Mouse (Mus musculus) ovary, adult 18-20 months (tissue): ENCODE measurements around the gene Wdr72.

Experiments used
- DNase-seq: peaks from one replicate; pipeline ENCODE4 v3.0.0; 2022; ENCODE audit warnings: low spot score, mixed read lengths

Gene Wdr72

DNA sequence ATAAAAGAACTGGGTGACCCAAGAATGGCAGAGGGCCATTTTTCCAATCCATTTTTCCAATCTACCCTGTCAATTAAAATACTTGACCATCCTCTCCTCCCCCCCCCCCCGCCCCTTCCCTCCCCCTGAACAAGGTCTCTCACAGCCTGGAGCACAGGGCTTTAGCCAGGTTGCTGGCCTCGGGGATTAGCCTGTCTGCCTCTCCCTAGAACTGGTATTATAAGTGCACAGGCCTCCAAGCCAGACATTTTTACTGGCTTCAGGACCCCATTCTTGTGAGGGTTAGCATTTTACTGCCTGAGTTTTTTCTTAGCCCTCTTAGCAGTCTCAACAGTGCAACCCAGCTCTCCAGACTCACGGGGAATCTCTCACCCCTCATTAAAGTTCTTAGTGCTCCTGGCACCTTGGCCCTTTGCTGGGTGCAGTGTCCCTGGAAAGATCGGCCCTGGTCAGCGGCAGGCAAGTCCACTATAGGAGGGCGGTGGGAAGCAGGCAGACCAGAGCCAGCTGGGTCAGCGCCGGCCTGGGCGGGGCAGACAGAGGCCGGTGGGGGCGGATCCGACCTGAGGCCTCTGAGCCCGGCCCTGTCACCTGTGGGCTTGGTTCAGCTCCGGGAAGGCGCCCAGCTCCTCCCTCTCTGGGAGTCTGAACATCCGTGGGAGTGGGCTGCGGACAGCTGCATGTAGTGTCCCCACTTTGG lies at the start of gene Wdr72:
Wdr72 (plus strand) TSS at position 596 of the 700 bp plus-strand sequence.
- no peak for DNase-seq

DNA sequence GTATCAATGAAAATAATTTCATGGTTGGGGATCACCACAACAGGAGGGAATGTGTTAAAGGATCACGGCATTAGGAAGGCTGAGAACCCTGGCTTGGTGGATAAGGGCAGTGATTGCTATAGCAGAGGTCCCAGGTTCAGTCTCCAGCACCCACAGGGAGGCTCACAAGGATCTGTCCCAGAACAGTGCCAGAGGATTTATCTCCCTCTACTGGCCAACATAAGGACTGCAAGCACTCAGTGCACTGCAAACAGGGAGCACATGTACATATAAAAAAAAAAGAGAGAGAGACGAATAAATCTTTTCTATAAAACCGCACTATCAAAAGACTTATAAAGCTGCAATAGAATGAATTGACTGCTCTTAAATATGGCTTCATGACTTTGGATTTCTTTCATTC lies 43.9 kb upstream of the Wdr72 start:
- DNase-seq, result no peak

DNA sequence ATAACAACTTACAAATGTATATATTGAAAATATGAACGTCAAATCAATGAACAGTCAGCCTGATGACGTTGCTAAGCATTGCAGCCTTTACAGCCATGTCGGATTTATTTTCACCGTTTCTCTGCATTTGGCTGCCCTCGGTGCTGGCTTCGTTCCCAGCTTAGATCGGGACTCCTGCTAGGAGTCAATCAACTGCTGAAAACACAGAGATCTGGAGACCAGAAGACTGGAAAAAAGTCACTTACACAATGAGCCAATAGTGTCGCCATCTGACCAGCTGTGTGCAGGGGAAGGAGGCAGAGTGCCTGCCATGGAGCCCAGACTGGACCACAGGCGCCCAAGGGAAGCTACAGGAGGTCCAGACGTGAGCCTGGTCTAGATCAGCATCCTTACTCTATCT lies 43.4 kb upstream of the Wdr72 start:
- no peak for DNase-seq

DNA sequence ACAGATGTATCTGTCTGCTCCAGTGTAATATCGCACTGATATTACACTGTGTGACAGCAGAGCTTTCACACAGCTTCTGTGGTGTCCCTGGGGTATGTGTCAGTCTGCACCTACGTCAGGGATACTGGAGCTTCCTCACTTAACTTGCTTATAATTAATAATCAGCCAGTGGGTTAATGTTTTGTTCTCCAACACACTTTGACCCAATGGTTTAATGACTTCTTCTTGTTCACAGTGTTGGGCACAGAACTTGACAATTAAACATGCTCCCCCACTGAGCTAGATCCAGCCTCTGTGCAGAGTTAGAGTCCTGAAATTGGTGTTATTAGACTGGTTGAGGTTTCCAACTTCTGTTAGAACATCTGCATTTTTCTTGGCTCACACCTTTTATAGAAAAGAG lies 34.2 kb upstream of the Wdr72 start:
- no peak for DNase-seq

DNA sequence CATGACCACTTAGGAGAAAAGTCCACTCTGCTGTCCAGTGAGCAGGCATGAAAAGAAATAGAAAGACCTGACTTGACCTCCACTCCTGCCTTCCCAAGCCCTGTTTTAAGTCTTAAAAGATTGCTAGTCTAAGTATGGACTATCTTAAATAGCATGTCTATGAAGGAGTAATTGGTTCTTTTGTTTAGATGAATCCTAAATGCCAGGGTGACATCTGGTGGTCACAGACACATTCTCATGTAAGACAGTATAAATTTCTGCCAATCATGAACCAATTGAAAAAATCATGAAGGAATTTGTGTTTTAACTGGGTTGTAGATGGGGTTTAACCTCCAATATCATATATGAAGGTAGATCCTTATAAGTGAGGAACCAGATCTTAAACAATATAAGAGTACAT lies 31.7 kb upstream of the Wdr72 start:
- no peak for DNase-seq

DNA sequence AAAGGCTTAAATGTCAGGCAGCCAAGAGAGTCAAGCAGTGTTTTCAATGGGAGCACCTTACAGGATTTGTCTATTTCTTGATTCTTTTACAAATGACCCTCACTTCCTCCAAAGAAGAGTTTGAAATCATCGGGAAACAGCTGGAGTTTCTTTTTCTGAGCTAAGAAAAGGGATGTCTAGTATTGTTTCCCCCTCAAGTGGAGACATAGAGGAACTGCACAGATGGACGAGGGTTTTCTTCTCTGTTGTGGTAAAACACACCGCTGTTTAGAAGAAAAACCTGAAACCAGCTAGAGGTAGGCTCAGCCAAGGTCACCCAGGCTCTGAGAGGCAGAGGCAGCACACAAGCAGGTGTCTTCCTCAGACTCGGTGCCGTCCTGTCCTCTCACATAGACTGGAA lies 29.9 kb upstream of the Wdr72 start:
- DNase-seq, result no peak

DNA sequence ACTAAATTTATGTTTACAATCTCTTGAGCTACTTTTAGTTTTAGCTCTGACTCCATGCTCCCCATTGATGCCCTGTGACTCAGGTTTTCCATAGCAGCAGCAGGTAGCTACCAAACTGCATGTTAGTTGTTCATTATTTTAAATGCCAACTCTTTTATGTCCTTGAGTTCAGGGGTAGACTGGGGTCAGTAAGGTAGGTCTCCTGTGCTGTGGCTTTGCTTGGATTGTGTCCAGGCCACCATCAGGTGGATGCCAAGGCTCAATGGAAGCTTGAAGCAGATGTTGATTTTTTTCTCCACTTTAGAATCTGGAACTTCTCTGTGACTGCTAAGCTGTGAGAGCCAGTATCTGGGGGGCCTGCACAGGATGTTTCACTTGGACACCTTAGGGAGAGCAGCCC lies 8.6 kb upstream of the Wdr72 start:
- no peak for DNase-seq

DNA sequence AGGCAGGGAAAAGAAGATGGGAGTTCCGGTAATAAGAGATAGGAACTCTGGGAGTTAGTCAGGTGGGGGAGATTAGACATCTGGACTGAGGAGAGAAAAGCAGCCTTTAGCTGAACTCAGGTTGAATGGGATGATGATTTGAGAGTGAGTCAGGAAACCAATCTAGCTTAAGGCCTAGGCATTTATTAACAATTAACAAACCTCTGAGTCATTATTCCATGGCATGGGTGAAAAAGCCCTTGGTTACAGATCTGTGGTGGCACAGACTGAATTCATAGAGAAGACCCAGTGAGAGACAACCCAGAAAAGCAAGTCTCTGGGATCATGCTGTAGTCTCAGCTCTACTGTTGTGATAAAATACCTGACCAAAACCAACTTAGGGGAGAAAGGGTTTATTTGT lies 7.5 kb upstream of the Wdr72 start:
- DNase-seq, result no peak

DNA sequence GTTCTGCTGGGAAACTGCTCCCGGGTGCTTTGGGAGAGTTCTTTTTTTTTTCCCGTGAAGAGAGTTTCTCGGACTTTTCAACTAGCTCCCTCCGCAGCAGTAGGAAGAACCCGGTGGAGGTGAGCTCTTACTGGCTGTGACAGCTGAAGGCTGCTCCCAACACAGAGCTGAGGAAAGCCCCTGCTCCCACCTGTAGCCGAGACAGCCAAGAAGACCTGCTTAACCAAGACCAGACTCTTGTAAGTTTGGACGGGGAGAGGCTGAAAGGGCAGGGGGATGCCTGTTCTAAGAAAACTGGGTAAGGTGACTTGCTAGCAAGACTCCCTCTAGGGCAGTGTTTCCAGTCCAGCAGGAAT lies 283 bp downstream of the Wdr72 start:
- DNase-seq, result no peak

DNA sequence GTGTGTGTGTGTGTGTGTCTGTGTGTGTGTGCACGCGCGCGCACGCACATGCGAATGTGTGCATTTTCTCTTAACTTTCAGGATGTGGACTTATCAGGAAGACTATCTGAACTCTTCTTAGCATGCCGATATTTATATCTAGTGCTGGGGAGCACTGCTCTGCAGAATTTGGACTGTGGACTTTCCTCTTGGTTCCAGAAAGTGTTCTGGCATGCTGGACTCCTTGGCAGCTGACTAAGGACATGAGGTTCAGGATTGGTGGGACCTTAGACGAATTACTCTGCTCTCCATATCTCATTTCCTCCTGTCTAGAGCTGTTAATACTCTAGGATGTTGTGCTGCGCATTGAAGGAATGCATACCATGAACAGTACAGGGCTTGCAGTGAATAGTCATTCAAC lies 2.4 kb downstream of the Wdr72 start:
- no peak for DNase-seq

DNA sequence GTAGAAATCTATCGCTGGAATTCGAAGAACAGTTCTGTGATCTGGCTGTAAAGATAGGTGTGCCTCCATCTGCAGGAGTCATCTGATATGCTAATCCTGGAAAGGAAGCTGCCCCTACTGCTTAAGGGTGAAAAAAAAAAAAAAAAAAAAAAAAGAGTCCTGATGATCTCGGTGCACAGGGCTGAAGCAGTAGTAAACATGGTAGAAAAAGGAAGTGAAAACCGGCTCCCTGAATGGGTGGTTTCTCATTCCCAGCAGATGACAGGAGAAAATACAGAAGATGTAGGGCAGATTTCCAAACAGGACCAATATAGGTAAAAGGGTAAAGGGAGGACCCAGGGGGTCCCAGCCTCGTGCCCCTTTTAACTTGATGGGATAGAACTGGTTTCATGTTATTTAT lies 16.1 kb downstream of the Wdr72 start:
- no peak for DNase-seq

DNA sequence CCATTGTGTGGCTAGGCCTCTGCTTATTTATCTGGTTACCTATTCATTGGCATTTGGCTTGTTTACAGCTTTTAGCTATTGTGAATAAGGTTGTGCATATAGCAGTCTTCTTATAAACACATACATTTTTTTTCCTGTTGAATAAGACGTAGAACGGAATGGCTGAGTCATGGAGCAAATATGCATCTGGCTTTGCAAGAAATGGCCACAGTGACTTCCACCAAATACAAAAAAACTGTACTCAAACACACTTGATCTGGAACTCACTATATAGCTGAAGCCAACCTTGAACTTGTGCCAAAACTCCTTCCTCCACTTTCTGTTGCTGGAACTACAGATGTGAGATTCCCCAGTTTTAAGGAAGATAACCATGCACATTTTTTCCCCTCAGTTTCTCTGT lies 23.9 kb downstream of the Wdr72 start:
- DNase-seq, result no peak

DNA sequence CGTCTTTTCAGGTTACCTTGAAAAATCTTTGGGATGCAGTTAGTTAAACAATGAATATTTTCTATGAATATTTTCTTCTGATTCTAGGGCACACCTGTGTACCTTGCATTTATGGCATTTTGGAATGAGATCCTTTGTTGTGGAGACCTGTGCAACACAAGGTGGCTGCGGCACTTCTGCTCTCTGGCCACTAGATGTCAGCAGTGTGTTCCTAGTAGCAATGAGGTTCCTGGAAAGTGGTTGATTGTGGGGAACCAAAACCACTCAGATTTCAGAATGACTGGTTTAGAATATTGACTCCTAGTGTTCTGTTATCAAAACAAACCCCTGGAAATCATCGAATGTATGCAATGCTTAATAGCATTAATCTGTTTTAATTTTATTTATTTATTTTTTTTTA lies 31.7 kb downstream of the Wdr72 start:
- DNase-seq, result no peak

DNA sequence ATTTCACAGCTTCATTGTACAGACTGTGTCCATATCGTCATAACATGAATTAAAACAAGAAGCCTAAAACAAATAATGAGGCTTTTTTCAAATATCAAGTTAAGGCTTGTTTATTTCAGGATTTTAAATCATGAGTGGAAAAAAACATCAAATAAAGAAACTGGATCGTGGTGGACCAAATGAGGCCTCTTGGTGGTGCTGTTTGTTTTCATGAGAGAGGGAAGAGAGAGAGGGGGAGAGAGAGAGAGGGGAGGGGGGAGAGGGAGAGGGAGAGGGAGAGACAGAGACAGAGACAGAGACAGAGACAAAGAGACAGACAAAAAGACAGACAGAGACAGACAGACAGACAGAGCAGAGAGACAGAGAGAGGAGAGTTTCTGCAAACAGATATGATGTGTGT lies 32.5 kb downstream of the Wdr72 start:
- DNase-seq, result no peak

DNA sequence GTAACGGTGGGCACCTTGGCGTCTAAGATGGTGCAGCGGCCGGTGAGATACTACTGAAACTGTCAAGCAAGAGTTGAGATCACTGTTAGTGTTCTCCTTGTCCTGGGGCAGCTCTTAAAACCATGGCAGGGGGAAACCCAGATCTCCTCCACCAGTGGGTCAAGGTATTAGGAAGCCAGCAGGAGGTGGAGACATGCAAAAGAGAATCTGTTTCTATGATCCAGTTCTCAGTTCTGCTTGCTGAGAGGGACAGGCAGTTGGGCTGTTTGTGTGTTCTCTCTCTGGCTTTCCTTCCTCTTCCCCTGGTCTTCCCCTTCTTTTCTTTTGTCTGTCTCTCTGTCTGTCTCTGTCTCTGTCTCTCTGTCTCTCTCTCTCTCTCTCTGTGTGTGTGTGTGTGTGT lies 35.0 kb downstream of the Wdr72 start:
- DNase-seq, result no peak

DNA sequence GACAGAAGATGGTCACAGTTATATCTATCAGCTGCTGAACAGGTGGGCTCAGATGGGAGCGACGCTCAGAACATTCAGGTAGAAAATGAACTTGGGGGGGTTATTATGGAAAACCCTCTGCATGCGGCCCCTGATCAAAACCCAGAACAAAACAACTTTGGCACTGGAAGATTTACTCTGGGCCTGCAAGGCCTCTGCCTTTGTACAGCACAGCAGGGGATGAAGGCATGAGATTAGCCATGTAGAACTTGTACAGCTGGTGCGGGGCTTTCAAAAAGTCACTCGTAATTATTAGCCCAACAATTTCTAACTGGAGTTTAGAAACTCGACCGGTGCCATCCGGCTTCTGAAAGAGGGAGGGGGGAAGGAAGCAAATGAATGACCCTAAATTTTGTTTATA lies 38.1 kb downstream of the Wdr72 start:
- DNase-seq, result no peak

DNA sequence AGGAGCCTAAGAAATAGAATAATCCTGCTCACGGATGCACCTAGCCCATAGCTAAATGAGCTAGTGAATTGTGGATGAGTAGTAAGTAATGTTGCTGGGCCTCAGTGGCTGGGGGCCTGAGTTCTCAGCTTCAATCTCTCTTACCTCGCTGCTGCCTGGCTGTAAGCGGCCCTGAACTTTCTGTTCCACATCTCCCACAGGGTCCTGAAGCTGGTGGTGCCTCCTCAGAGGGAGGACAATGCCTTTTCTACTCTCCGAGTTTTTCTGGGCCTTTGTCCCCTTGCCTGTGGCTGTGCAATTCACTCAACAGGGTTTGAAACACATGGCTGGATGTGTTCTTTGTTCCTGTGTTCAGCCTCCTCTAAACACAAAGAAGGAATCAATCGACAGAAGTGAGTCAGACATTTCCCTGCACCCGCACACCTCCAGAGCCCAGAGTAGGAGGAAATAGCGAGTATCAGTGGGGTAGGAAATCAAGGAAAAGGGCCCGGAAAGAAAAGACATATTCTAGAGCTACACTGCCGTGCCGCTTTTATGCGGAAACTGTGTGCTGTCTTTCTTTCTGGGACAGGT lies 50.3 kb downstream of the Wdr72 start:
- DNase-seq, result no peak

DNA sequence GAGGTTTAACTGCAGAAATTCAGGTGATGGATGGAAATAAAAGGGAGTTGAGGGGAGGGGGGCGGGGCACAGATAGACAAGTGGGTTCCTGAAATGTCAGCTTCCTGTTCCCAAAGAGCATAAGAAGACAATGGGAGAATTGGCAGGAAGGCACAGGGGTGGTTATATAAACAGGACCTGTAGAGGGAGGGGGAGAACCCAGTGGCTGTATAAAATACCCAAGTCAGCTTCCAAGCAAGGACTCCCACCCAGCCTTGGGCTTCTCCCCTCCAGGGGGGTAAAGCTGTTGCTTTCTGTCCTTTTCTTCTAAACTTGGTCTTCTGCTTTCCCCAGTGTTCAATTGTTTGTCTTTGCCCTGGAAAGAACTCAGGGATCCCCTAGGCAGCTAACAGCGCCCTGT lies 55.5 kb downstream of the Wdr72 start:
- no peak for DNase-seq

DNA sequence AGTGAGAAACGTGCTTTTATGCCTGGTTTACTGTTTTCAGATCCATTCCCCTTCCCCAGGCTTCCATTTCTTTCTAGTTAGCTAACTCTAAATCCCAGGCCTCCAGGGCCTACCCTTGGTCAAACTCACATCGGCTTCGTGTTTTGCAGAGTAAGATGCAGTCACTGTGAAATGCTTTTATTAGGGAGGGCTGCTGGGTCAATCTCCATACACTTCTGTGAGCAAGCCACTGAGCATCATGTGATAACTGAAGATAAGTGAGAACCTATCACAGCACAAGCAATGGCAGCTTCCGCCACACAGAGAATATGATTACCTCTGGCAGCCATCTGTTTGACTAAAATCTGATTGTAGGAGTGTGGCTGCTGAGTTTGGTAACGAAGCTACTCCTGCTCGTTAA lies 59.7 kb downstream of the Wdr72 start:
- DNase-seq, result no peak

DNA sequence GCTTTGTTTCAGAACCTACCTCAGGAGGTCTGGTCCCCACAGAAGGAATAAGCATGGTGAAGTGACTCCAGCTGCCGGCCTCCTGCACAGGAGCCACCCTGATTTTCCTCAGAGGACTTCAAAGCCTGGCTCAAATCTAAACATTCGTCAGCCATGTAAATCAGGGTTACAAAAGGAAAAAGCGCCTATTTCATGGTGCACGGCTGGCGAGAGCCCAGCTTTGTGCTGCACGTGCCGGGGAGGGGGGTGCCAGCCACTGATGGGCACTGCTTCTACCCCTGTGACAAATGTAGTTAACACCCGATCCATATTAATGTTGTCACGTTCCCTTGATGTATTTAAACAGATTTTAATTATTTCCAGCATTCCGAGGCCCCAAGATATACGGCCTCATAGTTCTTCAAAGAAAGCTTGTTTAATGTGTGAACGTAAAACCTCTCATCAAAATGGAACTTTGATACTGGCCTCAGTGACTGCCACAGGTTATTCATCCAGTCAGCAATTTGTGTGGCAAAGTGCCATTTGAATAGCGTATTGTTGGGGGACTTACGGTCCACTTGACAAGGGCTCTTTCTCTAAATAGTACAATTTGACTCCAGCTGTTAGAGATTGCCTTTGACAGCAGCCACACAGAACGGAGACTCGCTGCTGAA lies 76.7 kb downstream of the Wdr72 start:
- DNase-seq, result no peak

DNA sequence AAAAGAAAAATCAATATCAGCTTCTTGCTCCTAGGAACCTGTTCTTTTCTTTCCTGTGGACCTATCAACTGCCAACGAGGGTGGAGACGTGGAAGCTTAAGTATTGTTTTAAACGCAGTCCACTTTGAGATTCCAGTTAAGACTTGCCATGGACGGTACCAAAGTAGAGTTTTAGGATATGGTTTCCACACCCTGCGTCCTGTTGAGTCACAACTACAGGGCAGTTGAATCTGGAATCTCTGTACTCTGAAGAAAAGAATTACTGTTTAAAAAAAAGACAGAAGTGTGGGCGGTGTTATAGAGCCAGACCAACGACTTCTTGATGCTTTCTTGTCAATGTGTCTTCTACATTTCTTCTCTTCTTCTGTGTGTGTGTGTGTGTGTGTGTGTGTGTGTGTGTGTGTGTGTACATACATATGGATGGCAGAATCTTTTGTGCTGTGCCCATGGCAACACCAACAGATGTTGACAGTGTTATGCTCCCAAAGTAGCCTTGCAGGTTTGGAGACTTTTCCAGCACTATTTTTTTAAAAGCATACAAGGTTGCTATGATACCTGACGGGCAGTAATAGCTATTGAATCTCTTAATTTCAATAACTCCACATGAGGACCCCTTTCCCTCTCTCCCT lies 77.4 kb downstream of the Wdr72 start:
- DNase-seq, result no peak

DNA sequence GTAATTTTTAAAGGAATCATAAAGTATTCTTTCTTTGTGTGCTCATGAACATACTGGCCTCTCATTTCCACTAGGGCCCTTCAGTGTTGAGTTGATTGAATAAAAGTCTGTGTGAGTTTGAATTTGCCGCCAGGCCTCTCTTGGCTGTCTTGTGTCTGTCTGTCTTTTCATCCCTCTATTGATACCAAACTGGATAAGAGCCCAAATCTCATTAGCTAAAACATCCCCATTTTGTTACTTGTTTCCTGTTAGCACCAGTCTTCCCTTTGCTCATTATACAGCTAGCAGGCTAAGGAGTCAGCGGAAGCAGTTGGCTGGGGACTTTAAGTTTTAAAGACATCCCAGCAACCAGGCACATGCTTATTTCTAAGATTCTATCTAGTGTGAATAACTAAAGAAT lies 84.7 kb downstream of the Wdr72 start:
- no peak for DNase-seq

DNA sequence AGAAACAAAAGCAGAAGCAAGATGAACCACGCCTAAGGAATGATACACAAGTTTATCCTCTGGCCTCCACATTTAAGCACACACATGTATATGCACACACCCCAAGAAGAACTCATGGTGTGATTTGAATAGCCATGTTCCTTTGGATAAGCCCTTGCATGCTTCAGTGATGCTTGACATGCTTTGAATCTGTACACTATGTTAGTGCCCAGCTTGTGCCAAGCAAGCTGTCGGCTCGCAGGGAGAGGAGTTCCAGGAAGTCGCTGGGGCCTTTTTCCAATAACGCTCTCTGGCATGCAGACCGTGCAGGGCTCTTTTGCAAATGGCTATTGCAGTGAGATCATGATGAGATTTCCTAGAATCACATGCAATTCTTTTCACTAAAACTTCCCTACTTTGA lies 118.1 kb downstream of the Wdr72 start:
- DNase-seq, result no peak

DNA sequence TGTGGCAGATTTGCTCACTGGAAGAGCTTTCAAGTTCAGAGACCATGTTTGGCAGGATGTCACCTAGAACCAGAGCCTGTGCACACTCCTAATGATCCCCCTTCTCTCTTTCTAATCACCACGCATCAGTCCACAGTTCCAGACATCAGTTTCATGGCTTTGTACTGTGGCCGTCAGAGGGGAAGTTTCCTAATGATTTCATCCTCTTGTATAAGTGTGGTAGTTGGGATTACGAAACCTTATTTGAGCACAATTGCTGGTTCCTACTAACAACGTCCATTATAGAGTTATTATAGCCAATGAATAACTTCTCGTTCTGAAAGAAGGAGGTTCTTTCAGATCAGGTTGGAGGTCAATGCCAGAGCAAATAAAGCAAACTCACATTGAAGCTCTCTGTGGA lies 131.1 kb downstream of the Wdr72 start:
- no peak for DNase-seq
